Mouse (Mus musculus): ENCODE measurements around the gene Dad1.

The Dad1 gene

DNA sequence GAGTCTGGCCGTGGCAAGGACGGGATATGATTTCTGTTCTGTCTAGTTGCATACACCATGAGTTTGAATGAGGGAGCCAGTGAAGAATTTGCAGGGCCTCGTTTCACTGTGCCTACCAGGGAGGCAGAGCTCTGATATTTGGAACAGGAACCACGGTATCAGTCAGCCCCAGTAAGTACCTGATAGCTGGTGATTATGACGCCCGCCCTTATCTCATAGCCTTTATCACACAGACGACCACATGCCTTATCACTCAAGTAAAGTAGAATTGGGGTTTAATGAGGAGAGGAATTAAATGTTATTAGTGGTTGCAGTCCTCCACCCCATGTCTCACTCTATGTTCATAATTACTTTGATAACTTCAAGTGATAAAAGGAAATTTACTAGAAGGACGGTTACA, 49.6 kb downstream of the Dad1 start:
- DNase-seq, result no peak

DNA sequence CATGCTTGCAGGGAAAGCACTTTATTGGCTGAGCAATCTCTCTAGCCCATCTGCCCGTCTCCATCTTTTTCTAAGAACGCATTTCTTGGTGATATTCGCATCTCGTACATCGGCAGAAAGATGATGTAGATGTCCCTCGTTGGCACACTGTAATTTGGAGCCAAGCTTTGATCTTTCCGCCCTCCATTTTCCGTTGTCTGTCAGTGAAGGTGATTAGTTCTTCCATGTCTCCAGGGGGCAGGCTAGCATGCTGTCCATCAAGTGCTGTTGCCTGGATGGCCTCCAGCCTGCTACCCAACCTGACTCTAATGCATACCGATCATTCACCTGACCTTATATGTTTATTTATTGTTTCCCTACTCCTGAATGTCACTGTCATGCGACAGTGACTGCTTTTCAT, 50.1 kb downstream of the Dad1 start:
- DNase-seq, result no peak

DNA sequence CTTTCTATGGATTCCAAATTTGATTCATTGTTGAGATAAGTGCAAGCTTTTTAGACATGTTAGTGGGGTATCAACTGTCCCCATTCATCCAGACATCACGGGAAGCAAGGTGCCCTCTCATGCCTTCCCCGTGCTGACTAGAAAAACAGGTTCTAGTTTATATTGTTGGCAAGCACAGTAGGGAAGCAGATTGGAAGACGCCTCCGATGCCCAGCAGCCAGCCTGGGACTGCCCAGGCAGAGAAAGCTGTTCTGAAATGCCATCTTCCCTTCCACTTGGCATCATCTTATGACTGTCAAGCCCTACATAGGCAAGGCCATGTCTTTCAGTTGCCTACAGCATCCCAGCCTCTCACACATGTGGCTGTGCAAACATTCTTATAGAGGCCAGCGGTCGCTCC, 50.7 kb downstream of the Dad1 start:
- DNase-seq, result no peak

DNA sequence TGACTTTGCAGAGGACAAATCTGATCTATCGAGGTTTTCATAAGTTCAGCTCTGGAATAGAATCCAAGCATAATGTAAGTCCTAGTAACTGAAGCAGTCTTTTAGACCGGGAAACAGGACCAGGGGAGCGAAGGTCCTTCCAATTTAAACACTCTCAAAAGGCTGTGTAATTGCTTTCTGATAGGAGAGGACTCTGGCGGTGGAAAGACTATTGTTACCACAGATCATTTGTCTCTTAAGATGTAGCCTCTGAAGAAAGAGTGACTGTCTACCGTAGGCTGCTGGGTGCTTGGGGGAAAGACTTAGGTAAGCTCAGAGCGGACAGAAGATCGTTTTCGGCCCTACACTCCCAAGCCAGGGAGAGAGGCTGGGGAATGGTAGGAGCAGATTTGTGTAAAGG, 53.5 kb downstream of the Dad1 start:
- DNase-seq, result no peak

DNA sequence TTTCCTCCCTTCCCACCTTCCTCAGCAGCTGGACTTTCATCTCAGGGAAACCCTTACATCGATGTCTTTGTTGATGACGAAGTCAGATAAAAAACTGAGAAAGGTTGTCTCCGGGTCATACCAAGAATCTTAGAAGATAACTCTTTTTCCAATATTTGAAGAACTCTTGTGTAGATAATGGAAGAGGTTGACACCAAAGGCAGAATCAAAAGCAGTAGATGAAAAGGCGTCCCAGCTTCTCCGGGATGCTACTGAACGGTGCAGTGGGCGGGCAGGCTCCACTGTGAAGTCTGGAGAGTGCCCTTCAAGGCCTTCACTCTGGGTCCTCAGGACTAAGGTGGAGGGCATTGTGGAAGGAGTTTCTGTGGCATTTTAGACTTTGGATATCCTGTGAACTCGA, 54.2 kb downstream of the Dad1 start:
- DNase-seq, result no peak

DNA sequence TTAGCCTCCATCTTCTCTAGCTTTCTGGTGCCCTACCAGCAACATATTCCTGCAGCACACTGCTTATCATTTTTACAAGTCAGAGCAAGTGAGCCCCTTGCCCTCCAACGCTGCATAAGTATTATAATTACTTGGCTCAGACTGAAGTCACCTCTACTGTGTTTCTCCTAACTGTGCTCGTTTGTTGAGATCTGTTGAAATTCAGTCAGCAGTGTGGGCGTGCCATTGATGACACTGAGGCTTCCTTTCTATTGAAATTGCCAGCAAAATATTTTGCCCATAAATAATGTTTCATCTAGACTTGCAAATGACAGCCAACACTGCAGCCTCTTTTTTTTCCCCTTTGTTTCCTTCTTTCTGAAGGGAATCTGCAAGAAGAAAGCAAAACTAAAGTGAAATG, 56.2 kb downstream of the Dad1 start:
- no peak for DNase-seq

DNA sequence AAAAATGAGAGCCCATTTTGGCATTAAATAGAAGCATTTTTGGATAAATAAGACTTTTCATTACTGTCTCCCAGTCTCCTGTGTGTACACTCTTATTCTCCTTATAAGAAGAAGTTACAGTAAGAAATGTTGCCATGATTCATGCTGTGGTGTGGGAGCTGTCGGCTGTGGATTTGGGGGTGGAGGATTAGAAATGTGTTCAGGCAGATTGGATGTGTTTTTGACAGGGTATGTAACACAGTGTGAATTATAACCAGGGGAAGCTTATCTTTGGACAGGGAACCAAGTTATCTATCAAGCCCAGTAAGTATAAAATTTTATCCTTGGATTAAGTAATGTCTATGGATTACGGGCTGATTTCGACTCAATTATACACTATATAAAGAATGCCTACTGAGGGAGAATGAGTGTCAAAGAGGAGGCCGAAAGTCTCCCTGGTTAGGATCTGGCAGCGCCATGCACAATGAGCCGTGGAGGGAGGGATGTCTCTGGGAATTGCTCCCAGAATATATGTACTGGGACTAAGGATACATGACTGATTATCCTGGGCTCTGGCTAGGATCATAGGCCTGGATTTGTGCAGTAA, 58.0 kb downstream of the Dad1 start:
- DNase-seq, result no peak

DNA sequence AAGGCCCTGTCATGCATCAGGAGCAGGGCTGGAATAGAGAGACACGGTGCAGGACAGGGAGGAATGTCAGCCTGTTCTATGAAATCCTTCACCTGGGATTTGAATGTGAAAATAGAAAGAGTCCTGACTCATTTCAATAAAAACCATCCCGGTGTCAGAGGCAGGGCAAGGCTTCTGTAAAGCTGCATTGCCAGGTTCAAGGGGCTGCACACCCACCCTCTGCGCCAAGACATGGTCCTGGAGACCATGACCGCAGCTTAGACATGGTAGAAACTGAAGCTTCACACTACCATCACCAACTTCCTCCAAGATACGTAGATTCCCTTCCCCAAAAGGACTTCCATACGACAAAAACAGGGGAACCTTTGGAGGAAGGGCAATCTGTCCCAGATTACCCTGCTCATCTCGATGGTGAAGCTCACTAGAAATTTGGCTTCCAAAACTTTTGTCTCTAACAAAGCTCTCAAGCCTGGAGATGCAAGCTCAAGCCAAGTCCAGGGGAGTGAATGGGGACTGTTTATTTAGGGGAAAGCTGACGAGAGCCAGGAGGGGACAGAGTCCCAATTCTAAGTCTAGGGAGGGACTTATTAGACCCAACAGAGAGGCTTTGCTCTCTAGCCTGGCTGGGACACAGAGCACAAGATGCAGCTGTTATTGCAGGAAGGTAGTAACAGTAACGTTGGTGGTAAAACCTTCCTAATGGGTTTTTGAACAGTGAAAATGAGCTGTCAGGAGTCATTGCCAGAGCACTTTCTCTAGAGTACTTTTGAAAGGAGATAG, 60.4 kb downstream of the Dad1 start:
- no peak for DNase-seq

DNA sequence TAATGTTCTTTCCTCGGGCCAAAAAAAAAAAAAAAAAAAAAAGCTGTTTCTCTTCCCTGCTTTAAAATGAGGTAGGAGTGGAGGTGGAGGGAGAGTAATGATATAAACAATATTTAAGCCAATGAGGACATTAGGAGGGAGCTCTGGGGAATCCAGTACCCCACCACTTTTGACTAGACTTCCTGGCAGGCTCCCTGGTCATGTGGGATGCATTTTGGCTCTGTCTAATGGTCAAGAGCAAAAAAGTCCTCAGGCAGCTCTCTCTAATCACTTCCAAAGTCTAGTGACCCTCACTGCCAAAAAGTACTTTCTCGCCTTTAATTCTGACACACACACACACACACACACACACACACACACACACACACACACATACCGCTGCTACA, 61.4 kb downstream of the Dad1 start:
- peak; percentile 33 for DNase-seq

DNA sequence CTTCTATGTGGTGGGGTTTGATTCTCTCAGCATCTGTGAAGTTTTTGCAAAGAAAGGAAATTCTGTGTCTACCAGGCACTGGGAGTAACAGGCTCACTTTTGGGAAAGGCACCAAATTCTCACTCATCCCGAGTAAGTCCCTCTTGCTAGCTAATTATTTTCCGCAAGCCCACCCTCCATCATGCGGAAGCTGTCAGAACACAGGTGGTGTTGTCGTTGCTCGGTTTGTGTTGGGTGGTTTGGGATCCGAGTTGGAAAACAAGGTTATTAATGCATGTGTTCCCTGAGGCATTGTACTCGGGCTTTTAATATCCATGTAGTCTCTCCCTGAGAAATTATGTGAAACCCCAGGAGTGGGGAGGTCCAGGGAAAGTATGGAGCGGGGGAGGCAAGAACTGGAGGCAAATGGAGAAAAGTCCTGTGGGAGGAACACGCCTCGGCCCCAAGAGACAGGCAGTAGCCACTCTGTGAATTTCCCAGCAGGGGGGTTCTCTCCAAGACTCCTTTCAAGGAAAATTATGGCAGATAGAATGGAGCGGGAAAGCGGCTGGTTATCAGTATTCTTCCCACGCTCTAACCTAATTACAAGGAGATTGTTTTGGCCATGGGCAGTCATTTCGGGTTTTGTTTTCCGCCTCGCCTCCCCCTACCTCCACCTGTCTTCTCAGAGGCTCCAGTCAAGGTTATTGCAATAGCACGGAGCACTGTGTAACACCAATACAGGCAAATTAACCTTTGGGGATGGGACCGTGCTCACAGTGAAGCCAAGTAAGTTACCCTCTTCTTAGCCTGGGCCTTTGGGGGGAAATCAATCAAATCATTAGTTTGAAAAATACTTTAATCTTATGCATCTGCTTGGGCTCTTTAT, 62.1 kb downstream of the Dad1 start:
- peak; percentile 11 for DNase-seq

DNA sequence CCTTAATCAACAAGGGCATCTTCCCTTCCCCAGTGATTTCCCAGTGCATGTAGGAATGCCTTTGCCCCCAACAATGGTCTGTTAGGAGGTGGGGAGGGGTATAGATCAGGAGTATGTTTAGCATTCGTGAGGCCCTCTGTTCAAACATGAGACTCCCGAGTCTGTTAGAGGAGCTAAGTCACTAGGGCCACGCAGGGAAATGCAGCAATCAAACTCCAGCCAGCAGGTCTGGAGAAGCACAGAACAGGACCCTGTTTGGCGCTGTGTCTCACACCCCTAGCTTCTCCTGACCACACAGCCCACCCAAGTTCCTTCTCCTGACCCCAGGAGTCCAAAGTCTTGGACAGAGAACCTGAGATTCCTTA, 62.9 kb downstream of the Dad1 start:
- DNase-seq, result no peak

DNA sequence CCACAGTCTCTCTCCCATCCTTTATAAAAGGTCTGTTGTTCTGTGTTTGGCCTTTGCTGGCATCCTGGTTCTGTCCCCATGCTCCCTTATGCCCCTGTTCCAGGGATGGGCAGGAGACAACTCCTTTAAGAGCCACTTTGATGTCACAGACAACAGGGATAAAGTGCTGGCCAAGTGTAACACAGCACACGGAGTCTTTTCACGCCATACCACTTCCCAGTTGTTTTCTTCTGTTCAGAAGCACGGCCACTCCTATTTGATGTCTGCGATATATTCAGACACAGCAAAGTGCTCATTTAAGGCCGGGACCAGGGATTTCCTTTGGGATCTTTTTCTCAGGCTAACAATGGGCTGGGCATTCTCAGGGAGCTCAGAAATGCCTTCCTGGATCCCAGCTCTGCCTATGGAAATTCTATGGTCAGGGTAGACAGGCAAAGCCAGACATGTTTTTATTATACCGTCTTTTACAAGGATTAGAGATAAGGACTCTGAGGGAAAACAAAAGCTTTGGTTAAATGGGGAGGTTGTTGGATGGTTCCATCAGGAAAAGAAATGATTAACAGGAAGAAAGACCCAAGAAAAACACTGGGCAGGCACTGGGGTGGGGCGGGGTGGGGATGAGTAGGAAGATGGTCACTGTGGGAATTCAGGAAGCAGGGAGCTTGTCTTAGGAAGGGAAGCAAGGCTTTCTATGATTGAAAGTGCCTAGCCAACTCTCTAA, 63.4 kb downstream of the Dad1 start:
- DNase-seq, result no peak

DNA sequence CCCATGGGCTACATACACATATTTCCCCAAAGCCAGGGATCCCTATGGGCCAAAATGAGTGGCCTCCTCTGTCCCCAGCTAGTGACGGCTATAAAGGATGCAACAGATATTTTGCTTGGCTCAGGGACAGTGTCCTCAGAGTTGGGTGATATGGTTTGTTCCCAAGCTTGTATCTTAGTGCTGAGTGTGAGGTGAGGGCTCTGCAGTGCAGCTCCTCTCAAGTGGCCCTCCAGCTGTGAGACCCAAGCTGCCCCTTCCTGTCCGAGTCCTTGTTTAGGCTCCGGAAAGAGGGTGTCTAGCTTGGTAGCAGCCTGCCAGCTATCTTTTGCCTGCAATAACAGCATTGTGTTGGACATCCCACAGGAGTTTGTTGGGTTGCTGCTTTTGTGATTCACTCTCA, 64.6 kb downstream of the Dad1 start:
- no peak for DNase-seq

DNA sequence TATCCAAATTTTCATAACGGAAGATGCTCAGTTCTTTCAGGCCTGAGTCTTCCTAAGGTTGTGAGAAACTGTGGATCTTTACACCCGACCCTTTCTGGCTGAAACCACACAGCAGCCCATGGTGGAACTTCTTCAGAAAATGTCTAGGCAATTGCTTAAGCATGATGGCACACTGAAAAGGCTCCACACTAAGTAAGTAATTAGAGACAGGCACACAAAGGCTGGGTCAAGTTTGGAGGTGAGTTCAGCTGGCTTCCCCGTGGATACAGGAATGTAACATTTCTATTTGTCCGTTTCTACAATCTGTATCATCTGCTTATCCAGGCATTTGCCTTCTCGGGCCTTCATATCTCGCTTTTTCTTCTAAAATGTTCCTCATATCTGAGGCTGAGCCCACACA, 66.7 kb downstream of the Dad1 start:
- DNase-seq, result no peak
